Mouse (Mus musculus): ENCODE measurements around the gene Lrguk. TPM values are rescaled to one million over a fixed set of nuclear protein-coding genes. Genes with fewer than 3 reads are reported as not detected.

Gene Lrguk
- total and polyA plus RNA-seq, 3 experiments: 0.12 to 1.6 TPM; not detected in 1

DNA sequence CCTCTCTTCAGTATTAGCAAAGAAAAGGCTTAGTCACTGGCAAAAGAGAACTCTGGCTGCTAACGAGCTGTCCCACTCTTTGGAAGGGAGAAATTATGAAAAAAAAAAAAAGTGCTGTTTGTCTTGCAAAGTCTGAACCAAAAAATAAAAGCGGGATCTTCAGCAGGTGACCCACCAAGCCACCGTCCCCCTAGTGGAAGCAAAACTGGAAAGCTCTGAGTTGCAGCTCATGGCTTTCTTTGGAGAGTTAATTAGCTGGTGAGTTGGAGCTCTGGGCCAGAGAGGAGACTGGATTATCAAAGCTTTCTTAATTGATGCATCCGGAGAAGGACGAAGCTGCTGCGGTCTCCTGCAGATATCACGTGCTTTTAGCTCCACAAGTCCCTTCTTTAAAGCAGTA, 29.7 kb upstream of the Lrguk start:
- Histone ChIP-seq H3K4me1 (ENCODE audit: control insufficient read depth in 1 of 2, insufficient read depth in 2 of 2, low read length in 2 of 2) (no peaks in the 10 kb centered on the region), H3K4me3 (ENCODE audit: control insufficient read depth in 1 of 2, insufficient read depth in 1 of 2, low read depth in 2 of 2, low read length in 2 of 2) (no peak overlapping the region), H3K79me2 (ENCODE audit: control insufficient read depth, insufficient read depth, low read length, poor library complexity) (no peaks in the 10 kb centered on the region), H3K27me3 (ENCODE audit: control insufficient read depth in 1 of 2, insufficient read depth in 2 of 2, low read length in 2 of 2) (no peaks in the 10 kb centered on the region; a peak in 1 of 4 replicates), H3K36me3 (ENCODE audit: control insufficient read depth in 1 of 2, insufficient read depth in 2 of 2, low read length in 2 of 2) (no peaks in the 10 kb centered on the region), H3K9me3 (replicated peaks; ENCODE audit: insufficient read depth, low read length) (no peaks in the 10 kb centered on the region), H3K27ac (ENCODE audit: control insufficient read depth, low read depth, low read length) (no peak overlapping the region), H3K9ac (ENCODE audit: control insufficient read depth, low read depth, low read length, poor library complexity, severe bottlenecking) (no peak overlapping the region)
- no peak for DNase-seq (ENCODE audit: low read depth, low spot score)
- no peak for TF ChIP-seq ZNF384 (IDR thresholded peaks at IDR 0.05; ENCODE audit: low read depth, low read length)
- TF ChIP-seq BHLHE40 (IDR thresholded peaks at IDR 0.05; ENCODE audit: borderline replicate concordance, low read depth, low read length): no peak
- TF ChIP-seq POLR2A (IDR thresholded peaks at IDR 0.05; ENCODE audit: control insufficient read depth in 1 of 2, insufficient read depth in 1 of 2, low read depth in 1 of 2, low read length in 2 of 2, poor library complexity in 1 of 2): no peak
- TF ChIP-seq UBTF (IDR thresholded peaks at IDR 0.05; ENCODE audit: borderline replicate concordance, insufficient read depth, low read depth, low read length): no peak
- TF ChIP-seq MAX (IDR thresholded peaks at IDR 0.05; ENCODE audit: low read length): no peak
- no peak for TF ChIP-seq TCF12 (IDR thresholded peaks at IDR 0.05; ENCODE audit: low read depth, low read length)
- no peak for TF ChIP-seq GABPA (IDR thresholded peaks at IDR 0.05; ENCODE audit: low read depth, low read length)
- no peak for TF ChIP-seq CHD1 (IDR thresholded peaks at IDR 0.05; ENCODE audit: low read depth, low read length)
- TF ChIP-seq EP300 (IDR thresholded peaks at IDR 0.05; ENCODE audit: low read depth in 1 of 2, low read length in 2 of 2): no peak
- no peak for TF ChIP-seq TBP (IDR thresholded peaks at IDR 0.05; ENCODE audit: low read depth, low read length)
- no peak for TF ChIP-seq MAZ (IDR thresholded peaks at IDR 0.05; ENCODE audit: low read depth, low read length)
- no peak for TF ChIP-seq ETS1 (IDR thresholded peaks at IDR 0.05; ENCODE audit: low read depth, low read length)
- no peak for TF ChIP-seq USF2 (IDR thresholded peaks at IDR 0.05; ENCODE audit: borderline replicate concordance in 1 of 2, insufficient read depth in 1 of 2, low read depth in 1 of 2, low read length in 2 of 2)
- TF ChIP-seq JUND (IDR thresholded peaks at IDR 0.05; ENCODE audit: low read depth, low read length): no peak
- TF ChIP-seq POLR2AphosphoS2 (IDR thresholded peaks at IDR 0.05; ENCODE audit: low read length): no peak
- TF ChIP-seq SIN3A (IDR thresholded peaks at IDR 0.05; ENCODE audit: low read length): no peak
- no peak for TF ChIP-seq ZC3H11A (IDR thresholded peaks at IDR 0.05; ENCODE audit: low read depth, low read length)
- TF ChIP-seq KAT2A (conservative IDR thresholded peaks at IDR 0.05; ENCODE audit: low read depth, low read length): no peak
- TF ChIP-seq CTCF (IDR thresholded peaks at IDR 0.05 in 2 of 3, conservative IDR thresholded peaks at IDR 0.05 in 1 of 3; ENCODE audit: control insufficient read depth in 1 of 3, insufficient read depth in 1 of 3, low read depth in 2 of 3, low read length in 3 of 3, poor library complexity in 1 of 3, severe bottlenecking in 1 of 3): no peak

GRCm38 (mm10) chr6:34000644-34001043, 28.6 kb upstream of the Lrguk start:
- no peaks in the 10 kb centered on the region for H3K9me3 ChIP-seq (replicated peaks; ENCODE audit: insufficient read depth, low read length)
- no peak overlapping the region for H3K9ac ChIP-seq (ENCODE audit: control insufficient read depth, low read depth, low read length, poor library complexity, severe bottlenecking)
- H3K4me3 ChIP-seq (ENCODE audit: control insufficient read depth in 1 of 2, insufficient read depth in 1 of 2, low read depth in 2 of 2, low read length in 2 of 2): no peak overlapping the region
- H3K79me2 ChIP-seq (ENCODE audit: control insufficient read depth, insufficient read depth, low read length, poor library complexity): no peaks in the 10 kb centered on the region
- H3K36me3 ChIP-seq (ENCODE audit: control insufficient read depth in 1 of 2, insufficient read depth in 2 of 2, low read length in 2 of 2): no peaks in the 10 kb centered on the region
- no peaks in the 10 kb centered on the region; a peak in 1 of 4 replicates for H3K27me3 ChIP-seq (ENCODE audit: control insufficient read depth in 1 of 2, insufficient read depth in 2 of 2, low read length in 2 of 2)
- DNase-seq (ENCODE audit: low read depth, low spot score): peak; percentile 7
- H3K4me1 ChIP-seq (ENCODE audit: control insufficient read depth in 1 of 2, insufficient read depth in 2 of 2, low read length in 2 of 2): no peaks in the 10 kb centered on the region
- TF ChIP-seq ZC3H11A (IDR thresholded peaks at IDR 0.05; ENCODE audit: low read depth, low read length): no peak
- H3K27ac ChIP-seq (ENCODE audit: control insufficient read depth, low read depth, low read length): no peak overlapping the region
